Mouse (Mus musculus) small intestine, adult 2 months (tissue): ENCODE measurements around the gene Shroom3.

Experiments used
- CTCF ChIP-seq: fragments of 200-500 bp; IDR thresholded peaks from 2 replicates; pipeline ENCODE4 v1.5.1; 2012; ENCODE audit warnings: low read depth, mild to moderate bottlenecking, control low read depth, inconsistent platforms, low read length, moderate library complexity, mixed read lengths; ENCODE audit not compliant: insufficient replicate concordance, insufficient read length; ENCODE audit errors: extremely low read depth
- POLR2A ChIP-seq: fragments of 200-500 bp; IDR thresholded peaks from 2 replicates; pipeline ENCODE4 v1.6.1; 2012; ENCODE audit warnings: low read depth, mild to moderate bottlenecking, control low read depth, inconsistent platforms, low read length, moderate library complexity

DNA sequence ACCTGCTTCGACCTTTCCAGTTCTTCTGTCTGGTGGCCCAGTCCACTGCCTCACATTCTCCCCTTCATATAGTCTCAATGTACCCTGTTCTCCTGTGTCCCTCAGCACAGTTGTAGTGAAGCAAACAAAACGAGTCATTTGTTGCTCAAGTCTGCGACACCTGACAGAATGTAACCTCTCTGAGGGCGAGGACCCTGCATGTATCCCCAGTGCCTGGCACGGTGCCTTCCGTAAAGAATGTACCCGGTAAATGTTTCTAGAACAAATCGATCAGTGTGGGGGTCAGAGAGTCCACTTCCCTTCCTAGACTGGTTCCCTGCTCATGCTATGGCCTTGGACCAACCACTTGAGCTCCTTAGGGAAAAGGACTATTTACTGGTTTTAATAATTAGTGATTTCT lies 38.4 kb downstream of the Shroom3 start:
- TF ChIP-seq POLR2A (no peak), CTCF (no peak)
